Mouse (Mus musculus) adrenal gland, postnatal 14 days (tissue): ENCODE results near the gene Hyal2. TPM values are rescaled to one million over a fixed set of nuclear protein-coding genes. Genes with fewer than 3 reads are reported as not detected.

Experiments
- DNase-seq: peaks from one replicate; pipeline ENCODE4 v3.0.0; 2021; ENCODE audit warnings: mixed read lengths
- total RNA-seq: library from RNA; stranded (reverse); gene quantifications from 2 replicates; pipeline ENCODE4 v1.2.3, GENCODE M21; 2021

The Hyal2 gene
- total RNA-seq, 1 experiment from 2014 or later, result 38.9 TPM

DNA sequence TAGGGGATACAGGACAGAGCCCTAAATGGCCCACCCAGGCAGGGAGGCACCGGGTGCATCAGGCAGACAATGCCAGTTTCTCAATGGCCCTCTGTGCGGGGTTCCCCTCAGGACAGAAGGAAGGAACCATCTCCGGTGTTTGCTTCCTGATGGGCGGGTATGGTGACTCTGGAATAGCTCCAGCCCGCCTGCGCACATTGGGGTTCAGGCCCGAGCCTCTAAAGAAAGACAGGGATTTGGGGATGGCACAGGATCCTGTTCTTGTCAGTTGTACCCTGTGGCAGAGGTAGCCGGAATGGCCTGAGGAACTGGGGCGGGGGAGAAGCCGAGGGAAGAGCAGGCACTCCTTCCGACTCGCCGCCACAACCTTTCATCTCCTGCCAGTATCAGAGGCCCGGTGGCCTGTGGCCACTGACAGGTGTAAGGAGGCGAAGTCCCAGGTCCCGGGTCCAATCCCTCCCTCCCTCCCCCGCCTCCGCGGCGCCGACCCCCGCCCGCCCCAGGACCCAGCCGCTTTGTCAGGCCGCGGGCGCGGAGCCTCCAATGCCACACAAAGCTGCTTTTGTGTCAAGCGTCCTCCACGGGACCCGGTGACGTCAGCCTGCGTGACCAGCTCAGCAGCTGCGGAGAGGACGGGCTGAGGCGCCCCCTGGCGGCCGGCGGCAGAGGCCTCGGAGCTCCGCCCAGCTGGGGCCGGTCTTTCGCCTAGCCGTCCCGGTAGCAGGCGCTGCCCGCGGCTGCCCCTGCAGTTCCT is 44.6 kb downstream of the Hyal2 start:
- peak; percentile 100 for DNase-seq

DNA sequence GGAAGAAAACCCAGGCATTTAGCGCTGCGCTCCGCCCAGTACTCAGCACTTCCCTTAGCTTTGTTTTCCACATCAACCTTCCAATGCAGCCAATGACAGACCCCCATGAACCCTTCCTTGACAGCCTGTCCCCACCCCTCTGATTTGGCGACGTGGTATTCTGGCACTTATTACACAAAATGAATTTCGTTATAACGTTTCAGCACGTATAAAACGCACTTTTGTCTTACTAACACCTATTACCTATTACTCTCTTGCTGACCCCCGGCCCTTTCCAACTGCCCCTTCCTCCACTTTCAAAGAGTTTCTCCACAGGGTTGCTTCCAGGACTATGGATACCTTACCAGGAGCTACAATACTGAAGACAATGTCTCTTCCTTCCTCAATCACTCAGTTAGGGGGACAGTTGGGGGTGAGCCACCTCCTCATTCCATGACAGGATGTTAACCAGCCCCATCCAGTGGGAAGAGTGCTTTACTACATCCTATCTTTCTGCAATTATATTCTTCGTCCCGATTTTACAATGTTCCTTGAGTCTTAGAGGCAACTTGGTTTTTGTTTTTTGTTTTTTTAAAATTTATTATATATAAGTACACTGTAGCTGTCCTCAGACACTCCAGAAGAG is 45.3 kb downstream of the Hyal2 start:
- peak; percentile 60 for DNase-seq

DNA sequence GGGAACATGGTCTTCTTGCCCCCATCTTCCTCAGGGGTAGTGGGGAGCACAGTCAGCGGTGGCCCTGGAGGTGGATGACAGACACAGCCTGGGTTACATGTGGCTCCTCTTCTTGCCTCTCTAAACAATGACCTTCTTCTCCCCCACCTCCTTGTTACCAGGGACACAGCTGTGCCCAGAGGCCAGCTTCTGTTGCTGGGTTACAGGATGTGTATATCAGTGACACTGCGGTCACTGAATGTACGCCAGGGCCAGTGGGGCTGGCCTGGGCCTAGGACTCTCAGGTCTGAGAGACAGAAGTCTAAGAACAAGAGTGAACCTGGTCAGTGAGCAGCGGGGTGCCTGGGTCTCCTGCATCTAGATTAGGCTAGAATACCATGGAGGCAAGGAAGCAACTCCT is 47.3 kb downstream of the Hyal2 start:
- DNase-seq, result no peak

DNA sequence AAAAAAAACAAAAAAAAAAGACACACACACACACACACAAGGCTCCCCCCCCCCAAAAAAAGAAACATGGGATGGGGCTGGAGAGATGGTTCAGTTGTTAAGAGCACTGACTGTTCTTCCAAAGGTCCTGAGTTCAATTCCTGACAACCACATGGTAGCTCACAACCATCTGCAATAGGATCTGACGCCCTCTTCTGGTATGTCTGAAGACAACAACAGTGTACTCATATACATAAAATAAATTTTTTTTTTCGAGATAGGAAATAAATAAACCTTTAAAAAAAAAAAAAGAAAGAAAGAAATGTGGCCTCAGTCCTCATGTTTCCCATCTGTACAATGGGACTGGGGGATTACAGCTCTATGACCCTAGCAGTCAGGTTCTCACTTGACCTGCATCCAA is 49.7 kb downstream of the Hyal2 start:
- DNase-seq, result no peak

DNA sequence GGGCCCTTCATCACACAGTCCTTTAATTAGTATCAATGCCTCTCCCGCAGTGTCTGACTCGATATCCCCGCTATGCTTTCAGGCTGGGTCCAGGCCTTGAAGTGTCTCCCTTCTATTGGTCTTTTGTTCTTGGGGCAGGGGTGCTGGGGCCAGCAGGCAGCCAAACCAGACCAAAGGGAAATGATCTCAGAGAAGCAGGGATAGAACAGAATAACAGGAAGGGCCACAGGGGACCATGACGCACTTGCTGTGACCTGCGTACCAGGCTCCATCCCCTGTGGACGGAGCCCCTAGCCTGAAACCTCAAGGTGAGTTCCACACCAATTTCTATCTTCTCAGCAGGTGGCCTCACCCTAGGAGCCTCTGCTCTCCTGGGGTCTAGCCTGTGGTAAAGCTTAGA is 50.4 kb downstream of the Hyal2 start:
- DNase-seq, result no peak

DNA sequence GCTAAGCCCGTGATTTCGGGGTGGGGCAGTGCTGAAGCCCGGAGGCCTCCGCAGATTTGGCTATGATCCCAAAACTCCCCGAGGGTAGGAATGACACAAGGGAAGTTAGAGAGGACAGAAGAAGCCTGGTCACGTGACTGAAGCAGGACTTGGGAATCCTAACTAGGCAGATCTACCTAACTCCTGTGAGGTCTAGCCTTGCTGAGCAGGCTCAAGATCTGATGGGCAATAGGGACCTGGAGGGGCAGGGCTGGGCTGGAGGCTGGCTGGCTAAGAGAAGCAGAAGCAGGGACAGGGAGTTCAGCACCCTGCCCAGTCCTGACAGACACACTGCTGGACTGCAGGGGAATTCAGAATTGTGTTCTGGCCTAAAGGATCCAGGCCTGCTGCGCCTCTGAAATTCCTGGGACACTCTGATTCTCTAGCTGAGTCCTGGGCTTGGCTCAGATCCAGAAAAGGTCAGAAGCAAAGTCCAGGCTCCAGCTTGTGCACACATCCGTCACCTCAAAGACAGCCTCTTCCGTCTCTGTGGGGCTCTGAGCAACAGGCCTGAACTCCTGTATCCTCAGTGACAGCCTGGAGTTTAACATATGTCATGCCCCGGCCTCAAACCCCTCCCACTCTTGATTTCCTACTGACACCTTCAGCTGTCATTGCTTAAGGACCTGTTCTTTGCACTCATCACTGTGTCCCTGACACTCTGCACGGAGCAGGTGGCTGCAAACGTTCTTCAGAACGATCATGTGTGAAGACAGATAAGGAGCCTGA is 51.2 kb downstream of the Hyal2 start:
- DNase-seq, result peak; percentile 72

DNA sequence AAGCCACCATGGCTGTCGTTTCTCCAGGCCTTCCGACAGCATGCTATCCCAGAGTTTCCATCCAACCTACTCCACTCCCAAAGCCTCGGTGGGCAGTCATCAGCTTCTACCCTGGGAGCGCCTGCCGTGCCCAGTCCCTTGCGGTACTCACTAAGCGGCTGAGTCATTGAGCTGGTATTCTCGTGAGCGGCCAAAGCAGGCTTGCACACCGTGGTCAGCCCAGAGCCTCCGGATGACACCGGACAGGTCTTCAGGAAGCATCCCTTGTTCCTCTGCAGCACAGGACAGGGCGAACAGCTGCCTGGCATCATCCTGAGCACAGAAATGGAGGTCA is 51.8 kb downstream of the Hyal2 start:
- peak; percentile 63 for DNase-seq

DNA sequence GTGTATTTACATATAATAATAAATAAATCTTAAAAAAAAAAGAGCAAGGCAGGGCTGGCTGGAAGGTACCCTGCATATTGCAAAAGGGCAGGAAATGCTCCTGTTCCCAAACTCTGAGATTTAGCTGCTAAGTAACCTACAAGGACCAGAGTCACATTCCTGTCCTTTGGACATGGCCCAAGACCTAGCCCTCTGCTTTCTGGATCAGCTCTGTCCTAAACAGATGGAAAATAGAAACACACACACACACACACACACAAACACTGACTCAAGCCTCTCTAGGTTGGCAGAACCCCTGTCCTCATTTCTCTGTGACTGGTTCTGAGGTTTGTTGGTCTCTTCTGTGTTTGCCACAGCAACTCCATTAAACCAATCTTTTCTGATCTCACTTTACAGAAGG is 53.2 kb downstream of the Hyal2 start:
- DNase-seq, result no peak

Other genes starting within 250 kb of the Hyal2 start
- 23.1 and 23.9 TPM in 2 replicates for gene Hemk1, start 229.6 kb upstream of the Hyal2 start, total RNA-seq
- gene 6430571L13Rik, start 227.3 kb upstream of the Hyal2 start, total RNA-seq, result 2.3 and 2.8 TPM in 2 replicates
- gene Cacna2d2, start 168.3 kb upstream of the Hyal2 start, total RNA-seq, result 5.1 and 6.6 TPM in 2 replicates
- gene Tmem115, start 34.0 kb upstream of the Hyal2 start, total RNA-seq, result 36.1 and 36.9 TPM in 2 replicates
- gene Cyb561d2, start 25.8 kb upstream of the Hyal2 start, total RNA-seq, result 14.0 and 17.4 TPM in 2 replicates
- 21.5 and 22.2 TPM in 2 replicates for gene Nprl2, start 25.7 kb upstream of the Hyal2 start, total RNA-seq
- gene Zmynd10, start 20.6 kb upstream of the Hyal2 start, total RNA-seq, result 0.19 and 0.38 TPM in 2 replicates
- 22.9 and 26.2 TPM in 2 replicates for gene Rassf1, start 16.4 kb upstream of the Hyal2 start, total RNA-seq
- 32.7 and 37.9 TPM in 2 replicates for gene Tusc2, start 4.7 kb upstream of the Hyal2 start, total RNA-seq
- 9.9 and 17.6 TPM in 2 replicates for gene Hyal1, start 9.0 kb downstream of the Hyal2 start, total RNA-seq
- gene Naa80, start 10.9 kb downstream of the Hyal2 start, total RNA-seq, result 19.6 and 21.0 TPM in 2 replicates
- gene Hyal3, start 12.9 kb downstream of the Hyal2 start, total RNA-seq, result 1.4 and 1.6 TPM in 2 replicates
- gene Ifrd2, start 19.7 kb downstream of the Hyal2 start, total RNA-seq, result 42.1 and 43.1 TPM in 2 replicates
- 8.3 and 8.7 TPM in 2 replicates for gene Sema3b, start 41.3 kb downstream of the Hyal2 start, total RNA-seq
- gene Gnai2, start 67.4 kb downstream of the Hyal2 start, total RNA-seq, result 249 and 284 TPM in 2 replicates
- gene Slc38a3, start 101.6 kb downstream of the Hyal2 start, total RNA-seq, result 4.9 and 85.2 TPM in 2 replicates
- gene Gnat1, start 111.8 kb downstream of the Hyal2 start, total RNA-seq, result 0.34 and 0.41 TPM in 2 replicates
- gene Sema3f, start 142.5 kb downstream of the Hyal2 start, total RNA-seq, result 22.8 and 25.9 TPM in 2 replicates
- 108 and 137 TPM in 2 replicates for gene Rbm5, start 203.1 kb downstream of the Hyal2 start, total RNA-seq